ENCODE assay signal across 26 mouse cellular contexts in genomic region chr12:78977078-78977477, GRCm38 (mm10). TPM values are rescaled to one million over a fixed set of nuclear protein-coding genes. Genes with fewer than 3 reads are reported as not detected.
DNase-seq lines count a peak whose midpoint lies in the region; ATAC-seq and TF ChIP-seq lines count a peak whose summit lies in the region.
"Had no signal": no experiment of that assay in that cellular context is flagged by ENCODE, and none has a peak within 500 bp of the region (broad histone marks: within the 10 kb centered on the region; RNA-seq: fewer than 3 reads in every experiment).

No protein-coding gene starts in this region.

- no peak overlapping the region for H3K4me3 ChIP-seq in testis, adult 2 months (ENCODE audit: control insufficient read depth, low read depth, low read length)
- H3K4me3 ChIP-seq in hindbrain, embryonic 13.5 days, result no peak overlapping the region
- H3K4me3 ChIP-seq: forebrain, embryonic 12.5 days; heart, adult 2 months; heart, embryonic 12.5 days; layer of hippocampus, adult 2 months; left cerebral cortex, adult 2 months; limb, embryonic 12.5 days; lung, embryonic 15.5 days; midbrain, embryonic 12.5 days; myocyte; neural tube, embryonic 12.5 days had no signal

- H3K36me3 ChIP-seq in testis, adult 2 months (ENCODE audit: control insufficient read depth, insufficient read depth, low read length), result no peaks in the 10 kb centered on the region
- peaks cover 55% of the 10 kb centered on the region for H3K36me3 ChIP-seq in hindbrain, embryonic 13.5 days
- H3K36me3 ChIP-seq: forebrain, embryonic 12.5 days; heart, embryonic 12.5 days; limb, embryonic 12.5 days; lung, embryonic 15.5 days; midbrain, embryonic 12.5 days had no signal

- TF ChIP-seq POLR2A in testis, adult 2 months (IDR thresholded peaks at IDR 0.05; ENCODE audit: control insufficient read depth, low read depth, low read length), result no peak

- TF ChIP-seq CTCF in testis, adult 2 months (IDR thresholded peaks at IDR 0.05; ENCODE audit: control insufficient read depth, insufficient read depth, insufficient replicate concordance, low read depth, low read length), result no peak

- H3K4me1 ChIP-seq in testis, adult 2 months (ENCODE audit: control insufficient read depth, insufficient read depth, low read length), result no peaks in the 10 kb centered on the region
- H3K4me1 ChIP-seq in hindbrain, embryonic 13.5 days (replicated peaks), result no peaks in the 10 kb centered on the region; the same call in 1 of the 2 replicates
- H3K4me1 ChIP-seq: forebrain, embryonic 12.5 days; limb, embryonic 12.5 days; midbrain, embryonic 12.5 days; neural tube, embryonic 12.5 days had no signal

- ATAC-seq in erythroblast, adult 5-6 weeks (replicated peaks; ENCODE audit: low FRiP score, poor library complexity, severe bottlenecking), result no peak
- no peak for ATAC-seq in hindbrain, embryonic 13.5 days (ENCODE audit: low FRiP score)
- ATAC-seq: CD4-positive, CD25-positive, alpha-beta regulatory T cell, adult 4 months; forebrain, postnatal 0 days had no signal

- peak; percentile 15 for DNase-seq in gastrocnemius, adult 18-20 months (ENCODE audit: low spot score)
- DNase-seq in gastrocnemius, adult 8-10 months (ENCODE audit: low spot score in 2 of 2), result no peak
- DNase-seq in testis, postnatal 10 days (ENCODE audit: low spot score), result no peak
- DNase-seq in adrenal gland, postnatal 36 days, result peak; percentile 40 to 67
- DNase-seq: cerebellum, postnatal 14 days; forebrain, postnatal 0 days; gastrocnemius, postnatal 36 days; heart, adult 2 months; heart, postnatal 4 days; kidney, adult 2 months; kidney, postnatal 36 days had no signal

- peak overlapping the region; percentile 54; the same call in 1 of the 2 replicates for H3K27ac ChIP-seq in testis, adult 2 months (ENCODE audit: control insufficient read depth, insufficient read depth, low read depth, low read length)
- H3K27ac ChIP-seq in hindbrain, embryonic 13.5 days, result no peak overlapping the region
- H3K27ac ChIP-seq: forebrain, embryonic 12.5 days; heart, adult 2 months; hindbrain, embryonic 14.5 days; layer of hippocampus, adult 2 months; left cerebral cortex, adult 2 months; limb, embryonic 12.5 days; lung, embryonic 15.5 days; midbrain, embryonic 12.5 days; neural tube, embryonic 12.5 days; stomach, postnatal 0 days had no signal

- 0 out of 2 replicates have a peak, but pooled peaks cover 10% of the 10 kb centered on the region for H3K9me3 ChIP-seq in hindbrain, embryonic 13.5 days
- H3K9me3 ChIP-seq: forebrain, embryonic 12.5 days; heart, embryonic 12.5 days; limb, embryonic 12.5 days; lung, embryonic 15.5 days; midbrain, embryonic 12.5 days; neural tube, embryonic 12.5 days had no signal

- WGBS in hindbrain, embryonic 13.5 days, result 79% methylated on average over 4 of the region's 4 CpGs

- no peak overlapping the region for H3K4me2 ChIP-seq in hindbrain, embryonic 13.5 days
- H3K4me2 ChIP-seq: forebrain, embryonic 12.5 days; heart, embryonic 12.5 days; hindbrain, embryonic 14.5 days; limb, embryonic 12.5 days; lung, embryonic 15.5 days; midbrain, embryonic 12.5 days; neural tube, embryonic 12.5 days had no signal

- H3K27me3 ChIP-seq in testis, adult 2 months (ENCODE audit: control insufficient read depth, insufficient read depth, low read length), result no peaks in the 10 kb centered on the region
- no peaks in the 10 kb centered on the region for H3K27me3 ChIP-seq in hindbrain, embryonic 13.5 days
- H3K27me3 ChIP-seq: forebrain, embryonic 12.5 days; heart, embryonic 12.5 days; limb, embryonic 12.5 days; lung, embryonic 15.5 days; midbrain, embryonic 12.5 days; neural tube, embryonic 12.5 days had no signal

- no peak overlapping the region for H3K9ac ChIP-seq in hindbrain, embryonic 13.5 days
- H3K9ac ChIP-seq: forebrain, embryonic 12.5 days; forebrain, postnatal 0 days; heart, embryonic 12.5 days; hindbrain, embryonic 14.5 days; limb, embryonic 12.5 days; lung, embryonic 15.5 days; midbrain, embryonic 12.5 days; neural tube, embryonic 12.5 days had no signal

RNA-seq across cellular contexts. Expression of gene Tmem229b, which starts 30.3 kb away (rescaled TPM):
- total RNA-seq in gastrocnemius, adult 18-20 months (2021), result 1 to 10 TPM; 2.5 to 5.5 TPM
- 1 to 10 TPM; 1.8 to 6.6 (median 3.4) TPM for total RNA-seq in gastrocnemius, adult 8-10 months (2022)
- polyA plus RNA-seq in testis, adult 2 months (2012; rRNA removed), result 2.3 and 2.6 TPM in 2 replicates
- total RNA-seq in adrenal gland, postnatal 36 days (2021), result 10 to 100 TPM in 1 of 2 experiments, 1 to 10 TPM in 1; 7.2 to 10.1 TPM
- total RNA-seq in erythroblast, adult 5-6 weeks (2015; ENCODE audit: low replicate concordance), result 7.1 and 9.0 TPM in 2 replicates
- total RNA-seq in erythroblast, adult 5-6 weeks (2017; ENCODE audit: low replicate concordance), result 5.4 and 9.5 TPM in 2 replicates
- 44.1 and 49.8 TPM in 2 replicates for polyA plus RNA-seq in hindbrain, embryonic 13.5 days (2015; fragmentation: Nextera tagmentation; extraction: Ambion mirVana)

RNA-seq across cellular contexts. Expression of gene Plekhh1, which starts 51.9 kb away (rescaled TPM):
- 1 to 10 TPM in 1 of 2 experiments, under 1 TPM in 1; 0.71 to 1.0 TPM for total RNA-seq in gastrocnemius, adult 18-20 months (2021)
- 1 to 10 TPM in 3 of 4 experiments, under 1 TPM in 1; 0.61 to 2.7 (median 1.5) TPM for total RNA-seq in gastrocnemius, adult 8-10 months (2022)
- polyA plus RNA-seq in testis, adult 2 months (2012; rRNA removed), result 2.7 and 3.3 TPM in 2 replicates
- total RNA-seq in adrenal gland, postnatal 36 days (2021), result 1 to 10 TPM; 1.5 to 2.2 TPM
- not detected in 2 replicates for total RNA-seq in erythroblast, adult 5-6 weeks (2015; ENCODE audit: low replicate concordance)
- total RNA-seq in erythroblast, adult 5-6 weeks (2017; ENCODE audit: low replicate concordance), result not detected in 2 replicates
- 2.1 and 2.5 TPM in 2 replicates for polyA plus RNA-seq in hindbrain, embryonic 13.5 days (2015; fragmentation: Nextera tagmentation; extraction: Ambion mirVana)

Comparison
In these comparisons a context has a peak if more than half of its experiments do, and no peak if none do; other contexts are left out.
1. DNase-seq: peak in gastrocnemius, adult 18-20 months (single experiment) and adrenal gland, postnatal 36 days (2 of 2); none in gastrocnemius, adult 8-10 months (0 of 2) and testis, postnatal 10 days (single experiment).